Mouse (Mus musculus) heart, embryonic 13.5 days (tissue): ENCODE data around the gene Notch4. TPM values are rescaled to one million over a fixed set of nuclear protein-coding genes. Genes with fewer than 3 reads are reported as not detected.

Experiments used
- polyA plus RNA-seq: library from polyadenylated mRNA; unstranded; fragments of >200 nt; fragmentation: Nextera tagmentation; extraction: Ambion mirVana; gene quantifications from 2 replicates; pipeline ENCODE4 v1.2.1, GENCODE M21; 2015

Notch4 gene
- polyA plus RNA-seq, 1 experiment from 2014 or later, result 5.5 TPM

Other genes with a start within 250 kb of the Notch4 start
- not detected in 2 replicates for gene H2-Eb2, start 238.6 kb upstream of the Notch4 start, polyA plus RNA-seq
- not detected in 2 replicates for gene Btnl2, start 209.4 kb upstream of the Notch4 start, polyA plus RNA-seq
- gene Btnl1, start 187.1 kb upstream of the Notch4 start, polyA plus RNA-seq, result not detected in 2 replicates
- gene BC051142, start 165.4 kb upstream of the Notch4 start, polyA plus RNA-seq, result 0.19 TPM in 1 of 2 replicates, not detected in the other
- not detected in 2 replicates for gene Btnl4, start 87.0 kb upstream of the Notch4 start, polyA plus RNA-seq
- not detected in 2 replicates for gene Btnl6, start 46.9 kb upstream of the Notch4 start, polyA plus RNA-seq
- gene Gpsm3, start 25.5 kb downstream of the Notch4 start, polyA plus RNA-seq, result 6.8 and 7.0 TPM in 2 replicates
- gene Pbx2, start 27.0 kb downstream of the Notch4 start, polyA plus RNA-seq, result 7.0 and 7.3 TPM in 2 replicates
- 3.7 and 4.0 TPM in 2 replicates for gene Ager, start 33.6 kb downstream of the Notch4 start, polyA plus RNA-seq
- 106 and 120 TPM in 2 replicates for gene Rnf5, start 39.4 kb downstream of the Notch4 start, polyA plus RNA-seq
- 53.6 and 54.2 TPM in 2 replicates for gene Agpat1, start 40.0 kb downstream of the Notch4 start, polyA plus RNA-seq
- 1.0 and 1.2 TPM in 2 replicates for gene Egfl8, start 51.7 kb downstream of the Notch4 start, polyA plus RNA-seq
- 26.1 and 27.6 TPM in 2 replicates for gene Ppt2, start 64.2 kb downstream of the Notch4 start, polyA plus RNA-seq
- gene Prrt1, start 65.3 kb downstream of the Notch4 start, polyA plus RNA-seq, result 0.15 and 0.31 TPM in 2 replicates
- 10.4 and 10.7 TPM in 2 replicates for gene Fkbpl, start 80.5 kb downstream of the Notch4 start, polyA plus RNA-seq
- gene Atf6b, start 82.9 kb downstream of the Notch4 start, polyA plus RNA-seq, result 56.1 and 56.2 TPM in 2 replicates
- 1.3 and 1.4 TPM in 2 replicates for gene Tnxb, start 106.3 kb downstream of the Notch4 start, polyA plus RNA-seq
- gene C4b, start 179.6 kb downstream of the Notch4 start, polyA plus RNA-seq, result 0.11 and 0.21 TPM in 2 replicates
- not detected in 2 replicates for gene Cyp21a1, start 240.3 kb downstream of the Notch4 start, polyA plus RNA-seq